Mouse (Mus musculus): ENCODE measurements around the gene Tppp3.

The Tppp3 gene

DNA sequence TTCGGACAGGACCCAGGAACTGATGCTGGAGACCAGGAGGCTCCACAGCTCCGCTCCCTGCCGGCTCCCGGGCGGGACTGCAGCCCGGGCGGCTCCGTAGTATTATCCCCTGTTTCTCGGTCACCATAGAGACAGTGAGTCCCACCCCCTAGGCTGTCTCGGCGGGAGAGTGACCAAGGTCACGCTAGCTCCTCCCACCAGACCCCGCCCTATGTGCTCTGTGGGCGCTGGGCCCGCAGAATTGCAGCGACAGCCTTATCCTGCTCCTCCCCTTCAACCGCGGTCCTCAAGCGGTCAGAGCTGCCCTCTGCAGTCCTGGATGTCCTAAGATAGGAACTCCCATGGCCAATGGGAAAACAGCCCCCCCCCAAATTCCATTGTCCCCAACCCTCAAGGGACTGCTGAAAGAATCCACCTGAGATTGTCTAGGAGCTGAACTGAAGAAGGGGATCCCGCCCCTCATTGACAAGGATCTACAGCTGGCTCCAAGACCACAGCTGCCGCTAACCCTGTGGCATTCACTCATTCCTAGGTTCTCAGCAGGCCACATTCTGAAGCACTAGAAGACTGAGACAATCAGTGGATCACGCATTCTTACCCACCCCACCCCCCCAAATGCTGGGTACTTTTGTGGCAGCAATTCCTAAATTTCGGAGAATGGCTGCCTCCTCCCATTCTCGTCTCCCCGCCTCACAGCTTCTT lies at the start of gene Tppp3:
Tppp3 (minus strand) TSS at position 213 of the 702 bp plus-strand sequence.
- peak; percentile 97 to 99 for DNase-seq

- no peak for DNase-seq
Measured at GRCm38 (mm10) chr8:105521061-105521460, 49.7 kb upstream of the Tppp3 start.

GRCm38 (mm10) chr8:105520521-105520920 lies 49.2 kb upstream of the Tppp3 start:
- no peak for DNase-seq

DNA sequence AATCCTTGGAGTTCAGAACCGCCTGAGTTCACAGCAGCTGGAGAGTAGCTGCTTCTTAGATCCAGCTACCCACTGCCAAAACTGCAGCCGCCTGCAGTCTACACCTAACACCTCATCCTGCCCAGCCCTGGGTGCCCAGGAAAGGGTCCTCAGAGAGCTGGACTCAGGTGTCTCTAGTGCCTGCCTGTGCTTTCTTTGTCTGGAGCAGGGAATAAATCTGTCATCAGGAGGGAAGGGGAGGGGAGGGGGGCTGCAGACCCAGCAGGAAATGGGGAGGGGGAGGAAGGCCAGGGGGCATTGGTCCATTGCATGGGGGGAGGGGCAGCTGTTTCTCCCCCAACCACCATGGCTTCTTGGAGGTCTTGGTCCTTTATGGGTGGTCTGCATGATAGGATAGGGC lies 48.3 kb upstream of the Tppp3 start:
- no peak for DNase-seq

GRCm38 (mm10) chr8:105518436-105519313 lies 47.3 kb upstream of the Tppp3 start, which contains the start of gene Hsd11b2:
Gene Hsd11b2 (plus strand): TSS chr8:105518755.
- peak; percentile 77 to 81 for DNase-seq

DNA sequence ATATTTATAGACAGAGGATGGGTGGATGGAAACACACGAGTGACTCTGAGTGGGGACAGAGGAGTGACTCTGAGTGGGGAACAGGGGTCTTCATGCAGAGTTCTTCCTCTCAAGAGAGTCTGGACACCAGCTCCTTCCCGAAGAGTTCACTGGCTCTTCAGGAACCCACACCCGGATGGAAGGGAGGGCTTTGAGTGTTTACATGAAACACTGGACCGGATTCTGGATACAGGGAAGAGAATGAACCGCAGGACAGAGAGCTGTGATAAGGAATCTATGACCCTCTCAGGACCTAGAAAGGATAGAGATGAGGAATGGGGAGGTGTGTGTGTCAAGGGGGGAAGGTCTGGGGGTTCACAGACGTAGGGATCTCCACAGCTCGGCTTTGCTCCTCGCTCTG lies 46.0 kb upstream of the Tppp3 start:
- DNase-seq, result no peak

DNA sequence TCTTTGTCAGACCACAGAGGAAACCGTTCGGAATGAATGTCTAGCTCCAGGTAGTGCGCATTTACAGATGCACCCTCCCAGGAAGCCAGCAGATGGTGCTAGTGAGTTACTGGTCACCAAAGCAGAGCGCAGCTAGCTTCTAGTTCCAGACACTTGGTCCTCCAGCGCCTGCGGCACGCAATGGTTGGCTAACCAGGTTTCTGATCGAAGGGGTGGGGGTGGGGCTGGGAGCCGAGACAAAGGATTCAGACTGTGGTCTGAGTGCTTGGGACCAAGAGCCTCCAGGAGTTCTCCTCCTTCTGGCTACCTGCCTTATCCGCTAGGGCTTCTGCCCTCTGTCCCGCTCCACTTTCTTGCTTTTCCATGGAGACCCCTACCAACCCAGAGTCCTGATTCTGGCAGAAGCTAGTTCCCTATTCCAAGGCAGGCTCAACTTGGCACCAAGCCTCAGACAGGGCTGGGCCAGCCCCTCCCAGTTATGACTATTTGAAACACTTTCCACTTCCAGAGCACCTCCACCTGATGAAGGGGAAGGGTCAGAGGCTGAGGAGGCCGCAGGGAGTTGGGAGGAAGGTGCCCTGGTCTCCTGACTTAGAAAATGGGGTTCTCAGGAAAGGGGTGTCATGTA lies 44.8 kb upstream of the Tppp3 start:
- DNase-seq, result peak; percentile 78 to 85

GRCm38 (mm10) chr8:105514656-105515055 lies 43.3 kb upstream of the Tppp3 start:
- peak in 1 of 2 experiments; percentile 33 for DNase-seq

GRCm38 (mm10) chr8:105514194-105514593 lies 42.9 kb upstream of the Tppp3 start:
- DNase-seq, result no peak

DNA sequence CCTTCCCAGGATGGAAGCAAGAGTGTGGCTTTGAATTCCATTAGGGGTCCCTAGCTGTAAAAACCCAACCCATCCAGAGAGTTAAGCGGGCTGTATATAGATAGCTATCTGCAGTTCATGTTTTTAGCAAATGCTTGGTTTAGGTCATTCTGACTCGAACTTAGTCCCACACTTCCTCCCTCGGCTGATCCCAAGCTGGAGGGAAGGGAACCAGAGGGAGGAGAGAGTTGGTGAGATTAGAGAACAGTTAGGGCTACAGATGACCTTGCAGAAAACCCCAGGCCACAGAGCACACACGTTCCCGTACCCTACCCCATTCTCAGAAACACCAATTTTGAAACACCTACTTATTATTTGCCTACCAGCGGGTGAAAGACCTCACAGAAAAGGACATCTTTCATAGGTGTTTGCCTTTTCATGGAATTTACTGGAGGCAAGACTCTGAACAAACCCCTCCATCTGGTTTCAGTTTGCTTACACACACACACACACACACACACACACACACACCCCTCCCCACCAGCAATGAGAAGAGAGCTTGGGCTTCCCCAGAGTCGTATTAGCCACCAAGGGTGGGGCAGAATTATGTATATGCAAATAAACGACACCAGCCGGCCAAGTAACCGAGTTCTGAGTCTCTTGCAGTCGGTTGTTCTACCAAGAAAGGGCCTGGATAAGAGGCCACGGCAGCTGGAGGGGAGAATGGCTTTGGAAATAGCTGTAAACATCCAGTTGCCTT lies 38.8 kb upstream of the Tppp3 start:
- no peak for DNase-seq

DNA sequence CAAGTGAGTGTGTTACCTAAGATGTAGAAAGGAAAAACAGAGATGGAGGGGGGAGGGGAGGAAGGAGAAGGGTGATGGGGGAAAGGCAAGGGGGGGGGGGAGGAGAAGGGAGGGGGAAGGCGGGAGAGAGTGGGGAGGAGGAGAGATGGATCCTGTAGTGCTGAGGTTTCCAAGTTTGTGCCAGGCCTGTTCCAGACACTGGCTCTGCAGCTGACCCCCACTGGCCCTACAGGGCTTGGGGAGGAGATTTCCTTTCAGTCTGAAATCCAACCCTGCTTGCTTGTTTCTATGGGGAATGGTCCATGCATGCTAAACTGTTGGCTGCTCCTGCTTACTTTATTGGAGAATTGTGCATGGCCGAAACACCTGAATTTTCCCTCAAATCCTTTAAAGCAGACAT lies 37.4 kb upstream of the Tppp3 start:
- DNase-seq, result no peak

- DNase-seq, result no peak
Measured at GRCm38 (mm10) chr8:105506977-105507376, 35.7 kb upstream of the Tppp3 start.

- DNase-seq, result peak in 1 of 2 experiments; percentile 58
Measured at GRCm38 (mm10) chr8:105504617-105505016, 33.3 kb upstream of the Tppp3 start.

DNA sequence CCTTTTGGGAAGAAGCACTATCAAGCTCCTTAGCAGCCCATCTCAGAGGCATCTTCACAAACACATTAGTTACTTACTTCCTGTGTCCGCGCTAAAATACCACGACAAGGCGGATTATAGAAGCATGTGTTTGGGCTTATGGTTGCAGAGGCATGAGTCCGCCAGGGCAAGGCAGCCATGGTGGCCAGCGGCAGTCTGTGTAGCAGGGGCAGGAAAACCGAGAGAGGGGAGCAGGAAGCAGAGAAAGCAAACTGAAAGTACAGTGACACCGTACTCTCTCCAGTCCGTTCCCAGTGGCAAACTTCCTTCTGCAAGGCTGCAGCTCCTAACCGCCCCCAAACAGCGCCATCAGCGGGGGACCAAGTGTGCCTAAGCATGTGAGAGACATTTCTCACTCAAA lies 28.5 kb upstream of the Tppp3 start:
- DNase-seq, result no peak

DNA sequence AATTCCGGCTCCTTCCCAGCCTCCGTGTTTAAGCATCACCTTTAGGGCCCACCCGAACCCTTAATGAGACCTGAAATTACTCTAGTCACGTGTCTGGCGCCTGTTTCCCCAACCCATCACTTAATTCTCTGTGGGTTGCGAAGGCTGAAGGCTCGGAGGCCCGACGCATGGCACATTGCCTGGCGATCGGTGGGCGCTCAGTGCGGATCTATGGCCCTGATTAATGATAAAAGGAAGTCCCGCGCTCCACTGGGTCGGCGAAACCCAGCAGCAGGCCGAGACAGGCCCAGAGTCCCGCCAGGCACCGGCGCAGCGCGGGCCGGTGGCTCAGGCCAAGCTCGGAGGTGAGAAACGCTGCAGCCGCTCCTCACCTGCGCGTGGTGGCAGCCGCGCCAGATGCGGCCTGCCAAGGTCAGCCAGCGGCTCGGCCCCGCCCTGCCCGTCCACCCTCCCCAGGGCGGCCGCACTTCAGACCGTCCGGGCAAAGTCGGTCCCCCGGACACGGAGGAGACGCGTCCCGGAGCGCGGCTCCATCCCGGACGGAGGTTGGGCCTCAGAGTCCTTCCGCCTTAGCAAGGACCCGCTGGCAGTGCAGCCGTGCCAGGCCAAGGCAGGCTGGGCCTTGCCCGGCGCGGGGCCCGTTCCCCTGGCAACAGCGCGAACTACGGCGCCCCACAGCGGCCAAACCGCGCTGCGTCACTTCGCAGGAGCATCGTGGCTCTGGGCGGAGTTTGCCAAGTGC lies 25.3 kb upstream of the Tppp3 start, which contains the start of gene Zdhhc1:
Zdhhc1 (minus strand) TSS at position 464 of the 742 bp plus-strand sequence.
- peak; percentile 87 to 91 for DNase-seq

GRCm38 (mm10) chr8:105495350-105496302 lies 24.3 kb upstream of the Tppp3 start:
- peak in 1 of 2 experiments; percentile 68 for DNase-seq

DNA sequence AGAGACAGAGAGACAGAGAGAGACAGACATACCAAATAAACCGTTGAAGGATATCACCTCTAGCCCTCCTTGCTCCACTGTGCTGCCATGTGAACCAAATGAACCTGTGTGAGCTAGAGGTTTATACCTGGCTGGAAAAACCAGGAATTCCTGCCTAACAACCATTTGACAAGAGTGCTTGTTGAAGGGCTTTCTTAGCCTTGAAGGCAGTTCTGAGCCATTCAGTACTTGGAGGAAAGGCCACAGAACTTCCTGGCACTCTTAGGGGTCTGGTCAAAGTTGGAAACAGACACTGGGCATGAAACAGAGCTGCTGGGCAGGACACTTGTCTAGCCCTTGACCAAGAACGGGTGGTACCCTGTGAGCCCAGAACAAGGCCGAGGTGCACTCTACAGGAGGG lies 23.2 kb upstream of the Tppp3 start:
- DNase-seq, result peak; percentile 51 to 80

DNA sequence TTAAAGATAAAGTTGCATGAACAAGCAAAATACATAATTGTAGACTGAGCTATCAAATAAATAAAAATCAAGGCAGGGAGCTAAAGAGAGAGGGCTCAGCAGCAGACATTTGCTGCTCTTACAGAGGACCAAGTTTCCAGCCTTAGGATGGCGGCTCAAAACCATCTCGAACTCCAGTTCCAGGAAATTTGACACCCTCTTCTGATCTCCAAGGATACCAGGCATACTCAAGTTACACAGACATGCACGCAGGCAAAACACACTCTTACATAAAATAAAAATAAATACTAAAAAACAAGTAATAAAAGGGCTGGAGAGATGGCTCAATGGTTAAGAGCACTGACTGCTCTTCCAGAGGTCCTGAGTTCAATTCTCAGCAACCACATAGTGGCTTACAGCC lies 22.2 kb upstream of the Tppp3 start:
- DNase-seq, result no peak

DNA sequence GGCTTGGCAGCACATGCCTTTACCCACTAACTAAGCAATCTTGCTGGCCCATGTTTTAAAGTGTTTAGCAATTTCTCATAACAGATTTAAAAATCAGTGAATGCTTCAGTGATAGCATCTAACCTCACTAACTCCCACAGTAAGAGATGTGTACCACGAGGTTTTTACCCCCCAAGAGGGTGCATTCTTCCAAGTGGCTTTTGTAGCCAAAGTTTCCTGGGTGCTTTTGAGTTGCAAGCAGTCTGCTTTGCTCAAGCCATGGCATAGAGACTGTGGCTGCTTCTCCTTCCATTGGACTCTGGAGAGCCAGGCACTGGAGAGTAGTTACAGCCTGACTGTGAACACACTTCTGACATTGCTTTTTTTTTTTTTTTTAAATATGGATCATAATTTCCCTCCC lies 18.0 kb upstream of the Tppp3 start:
- no peak for DNase-seq

DNA sequence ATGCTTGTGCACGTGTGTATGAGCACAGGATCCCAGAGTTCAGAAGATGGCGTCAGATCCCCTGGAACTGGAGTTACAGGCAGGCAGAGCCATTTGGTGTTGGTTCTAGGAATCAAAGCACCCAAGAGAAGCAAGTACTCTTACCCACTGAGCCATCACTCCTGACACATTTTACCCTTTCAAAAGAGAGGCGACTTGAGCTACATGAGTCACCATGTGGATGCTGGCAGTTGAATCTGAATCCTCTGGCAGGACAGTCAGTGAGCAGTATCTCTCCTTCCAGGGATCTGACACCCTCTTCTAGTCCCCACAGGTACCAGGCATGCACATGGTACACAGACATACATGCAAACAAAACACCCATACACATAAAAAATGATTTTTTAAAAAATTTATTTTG lies 16.8 kb upstream of the Tppp3 start:
- DNase-seq, result no peak

DNA sequence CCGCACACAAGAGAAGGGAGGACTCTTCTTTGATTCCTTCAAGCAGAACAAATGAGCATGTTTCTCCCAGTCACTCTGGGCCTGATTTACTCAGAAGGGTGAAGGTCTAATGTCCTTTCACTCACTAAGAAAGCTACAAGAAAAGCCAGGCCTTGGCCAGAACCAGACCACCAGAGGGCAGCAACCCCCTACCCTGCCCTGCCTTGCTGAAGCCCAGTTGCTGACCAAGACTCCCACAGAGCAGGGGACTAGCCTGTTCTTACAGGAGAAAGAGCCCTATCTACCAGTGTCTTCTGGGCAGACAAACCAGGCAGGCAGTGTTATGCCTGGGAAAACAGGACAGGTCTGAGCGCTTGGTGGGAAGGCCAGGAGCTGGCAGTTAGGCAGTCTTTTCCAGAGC lies 13.1 kb upstream of the Tppp3 start:
- DNase-seq, result peak in 1 of 2 experiments; percentile 61

All from lung, adult 18-20 months (tissue).